Mouse (Mus musculus): ENCODE measurements around the gene Baz2a.
"Not testable (repeated sequence)": the region's sequence is repeated elsewhere in the genome, so short reads cannot be mapped to it uniquely, and the experiment has no call there.

DNA sequence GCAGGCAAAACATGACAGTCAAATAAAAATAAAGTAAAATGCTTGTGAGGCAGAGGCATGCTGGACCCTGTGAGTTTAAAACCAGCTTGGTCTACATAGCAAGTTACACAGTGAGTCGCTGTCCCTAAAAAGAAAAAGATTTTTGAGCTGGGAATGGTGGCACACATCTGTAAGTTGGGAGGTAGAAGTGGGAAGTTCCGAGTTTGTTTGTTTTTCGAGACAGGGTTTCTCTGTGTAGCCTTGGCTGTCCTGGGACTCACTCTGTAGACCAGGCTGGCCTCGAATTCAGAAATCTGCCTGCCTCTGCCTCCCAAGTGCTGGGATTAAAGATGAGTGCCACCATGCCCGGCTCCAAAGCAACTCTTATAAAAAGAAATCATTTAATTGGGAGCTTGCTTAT, 13.1 kb upstream of the Baz2a start:
- not testable (repeated sequence) for TF ChIP-seq CTCF (IDR thresholded peaks at IDR 0.05; ENCODE audit: low read depth, low read length); POLR2A (IDR thresholded peaks at IDR 0.05; ENCODE audit: extremely low read depth, insufficient read depth, low read length)

Data from liver, adult 2 months (tissue).